Mouse (Mus musculus) cerebellum, adult 18-20 months (tissue): Measurements from ENCODE around the gene Dact3.

Experiments
- DNase-seq, 2 experiments: peaks; one replicate each; pipeline ENCODE4 v3.0.0; 2021

Gene Dact3

DNA sequence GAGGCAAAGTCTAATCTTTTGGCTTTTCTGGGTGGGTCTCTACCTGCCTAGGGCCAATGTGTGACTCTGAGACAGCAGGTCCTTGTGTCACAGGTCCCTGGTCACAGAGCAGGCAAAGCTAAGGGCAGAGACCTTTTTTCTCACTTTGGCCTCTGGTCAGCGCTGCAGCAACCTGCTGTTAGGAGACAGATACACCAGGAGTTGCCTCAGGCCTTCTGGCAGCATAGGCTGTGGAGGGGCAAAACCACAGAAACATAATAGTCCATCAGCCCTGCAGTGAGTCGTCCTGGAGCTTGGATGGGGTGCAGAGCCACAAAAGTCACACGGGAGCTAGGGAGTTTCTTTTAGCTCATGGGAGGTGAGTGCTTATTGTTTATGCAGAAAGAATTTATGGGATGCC lies 43.6 kb downstream of the Dact3 start:
- no peak for DNase-seq

GRCm38 (mm10) chr7:16919395-16920149 lies 44.5 kb downstream of the Dact3 start:
- peak; percentile 48 to 52 for DNase-seq

- DNase-seq: peak in 1 of 2 experiments; percentile 52
These were observed 45.0 kb downstream of the Dact3 start for GRCm38 (mm10) chr7:16920150-16920579.

GRCm38 (mm10) chr7:16920818-16921791 lies 46.0 kb downstream of the Dact3 start:
- peak; percentile 59 to 63 for DNase-seq

DNA sequence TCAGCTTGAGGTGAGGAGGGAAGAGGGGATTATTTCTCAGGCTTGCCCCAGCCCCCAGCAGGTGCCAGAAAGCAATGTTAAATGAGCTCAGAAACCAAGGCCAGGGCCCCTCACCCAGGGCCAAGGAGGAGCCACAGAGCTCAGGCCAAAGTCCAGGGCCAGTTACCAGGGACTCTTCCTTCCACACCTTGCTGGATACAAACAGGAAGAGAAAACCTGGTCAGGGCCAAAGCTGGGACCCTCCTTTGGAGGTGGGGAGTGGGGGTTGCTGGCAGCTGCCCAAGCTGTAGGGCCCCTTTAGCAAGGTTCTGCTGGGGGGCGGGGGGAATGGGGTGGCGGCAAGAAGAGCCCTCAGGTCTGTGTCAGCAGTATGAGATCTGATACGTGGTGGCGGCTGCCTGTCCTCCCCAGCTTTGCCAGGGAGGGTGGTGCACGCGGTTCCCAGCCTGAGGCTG lies 46.8 kb downstream of the Dact3 start:
- no peak for DNase-seq

GRCm38 (mm10) chr7:16922360-16922973 lies 47.4 kb downstream of the Dact3 start:
- peak; percentile 63 to 65 for DNase-seq

DNA sequence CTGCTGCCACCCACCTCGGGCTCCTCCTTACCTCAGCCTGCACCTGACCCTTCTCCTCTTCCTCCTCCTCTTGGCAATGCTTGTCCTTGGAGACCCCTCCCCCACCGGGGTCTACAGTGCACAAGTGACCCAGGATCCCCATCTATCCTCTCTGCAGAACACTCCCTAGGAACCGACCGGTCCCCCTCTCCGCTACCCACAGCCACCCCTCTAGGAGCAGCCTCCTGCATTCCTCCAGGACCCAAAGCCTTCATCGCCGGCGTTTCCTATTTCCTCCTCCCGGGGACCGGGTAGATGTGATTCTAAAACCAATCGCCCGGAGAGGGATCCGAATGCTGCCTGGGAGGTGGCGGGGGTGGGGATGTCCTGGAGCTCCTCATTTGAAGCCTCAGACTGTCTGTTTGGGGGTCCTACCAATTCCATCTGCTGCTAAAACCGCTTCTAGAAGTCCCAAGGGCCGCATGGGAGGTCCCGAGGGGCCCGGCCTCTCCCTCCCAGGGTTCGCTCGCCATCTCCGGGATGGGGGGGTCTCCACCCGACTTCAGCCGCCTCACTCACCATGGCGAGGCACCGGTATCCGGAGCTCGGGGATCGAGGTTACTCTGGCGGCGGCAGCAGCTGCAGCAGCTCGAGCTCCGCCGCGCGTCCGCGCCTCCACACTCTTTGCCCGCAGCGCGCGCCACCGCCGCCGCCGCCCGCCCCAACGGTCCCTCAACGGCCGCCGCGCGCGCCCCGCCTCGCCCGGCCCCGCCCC lies 48.3 kb downstream of the Dact3 start:
- DNase-seq: peak; percentile 56 to 62

DNA sequence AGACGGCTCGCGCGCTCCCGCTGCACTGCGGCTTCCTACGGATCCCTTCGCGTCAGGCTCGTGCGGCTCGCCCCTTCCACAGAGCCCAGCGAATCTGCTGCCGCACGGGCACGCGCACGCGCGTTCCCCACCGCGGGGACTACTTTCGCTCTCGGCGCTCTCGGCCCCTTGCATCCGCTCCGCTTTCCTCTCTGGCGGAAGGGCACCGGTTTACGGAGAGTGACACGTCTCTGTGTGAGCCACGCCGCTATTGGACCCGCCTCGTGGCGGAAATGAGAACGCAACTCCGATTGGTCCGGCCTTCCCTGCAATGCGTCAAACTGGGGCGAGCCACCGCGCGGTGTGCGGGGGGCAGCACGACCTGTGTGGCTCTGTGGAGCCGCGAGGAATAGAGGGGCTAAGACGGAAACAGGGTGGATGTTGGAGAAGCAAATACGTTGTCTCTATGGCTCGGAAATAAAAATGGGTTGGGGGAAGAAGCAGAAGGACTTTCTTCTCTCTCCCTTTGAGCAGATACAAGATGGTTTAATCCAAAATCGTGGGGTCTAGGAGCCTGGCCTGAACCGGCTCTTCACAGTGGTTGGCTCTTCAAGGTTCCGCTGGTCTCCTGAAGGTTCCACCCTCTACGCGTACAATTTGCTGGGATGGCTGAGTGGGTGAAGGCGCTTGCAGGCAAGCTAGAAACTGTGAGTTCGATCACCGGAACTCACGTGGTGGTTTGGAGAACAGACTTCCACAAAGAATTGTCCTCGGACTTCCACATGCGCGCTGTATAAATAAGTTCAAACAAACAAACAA lies 49.1 kb downstream of the Dact3 start, which contains the start of gene Calm3:
Gene Calm3 (minus strand): TSS at position 78 of the 798 bp plus-strand sequence.
- peak; percentile 97 to 100 for DNase-seq

- no peak for DNase-seq
These were observed 53.2 kb downstream of the Dact3 start for GRCm38 (mm10) chr7:16928341-16928740.

GRCm38 (mm10) chr7:16930850-16931249 lies 55.7 kb downstream of the Dact3 start:
- DNase-seq: peak; percentile 86 to 87

GRCm38 (mm10) chr7:16931968-16932627 lies 57.0 kb downstream of the Dact3 start:
- DNase-seq: peak; percentile 88 to 95

DNA sequence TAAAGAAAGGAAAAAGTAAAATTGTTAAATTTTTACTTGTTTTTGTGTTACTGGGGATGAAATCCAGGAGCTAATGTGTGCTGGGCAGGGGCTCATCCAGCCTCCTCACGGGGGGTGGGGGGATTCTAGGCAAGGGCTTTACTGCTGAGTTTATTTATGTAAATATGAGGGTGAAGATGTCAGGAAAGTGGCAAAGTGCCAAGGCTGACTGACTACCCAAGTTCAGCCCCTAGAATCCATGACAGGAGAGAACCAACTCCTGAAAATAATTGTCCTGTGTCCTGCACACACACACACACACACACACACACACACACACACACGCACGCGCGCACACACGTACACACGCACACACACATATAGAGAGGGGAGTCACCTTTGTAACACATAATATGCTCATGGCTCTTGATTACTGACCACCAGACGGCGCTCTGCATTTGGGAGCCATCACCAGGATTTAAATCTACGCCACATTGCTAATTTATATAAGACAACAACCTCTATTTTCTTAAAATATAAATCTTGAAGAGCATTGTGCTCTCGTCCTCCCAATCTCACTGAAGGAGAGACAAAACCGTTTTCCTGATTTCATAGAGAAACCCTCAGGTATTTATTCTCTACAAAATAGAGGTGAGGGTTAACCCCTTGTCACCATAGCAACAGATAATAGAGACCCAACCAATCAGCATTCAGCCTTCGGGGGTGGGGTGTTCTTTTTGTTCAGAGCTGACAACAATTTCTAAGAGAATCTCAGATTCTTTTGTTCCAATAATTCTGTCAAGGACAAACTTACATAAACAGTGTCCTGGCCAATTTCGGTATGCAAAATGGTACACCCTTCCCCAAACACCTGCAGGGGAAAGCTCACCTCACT lies 57.8 kb downstream of the Dact3 start:
- peak; percentile 80 to 85 for DNase-seq
